Mouse (Mus musculus) forebrain, embryonic 15.5 days (tissue): ENCODE results near the gene Lhfpl2. TPM values are rescaled to one million over a fixed set of nuclear protein-coding genes. Genes with fewer than 3 reads are reported as not detected.

ENCODE experiments used
- ATAC-seq: fragments of 200-750 bp; cut with Nextera tagmentation; replicated peaks from 2 replicates; pipeline ENCODE4 v1.8.0; 2017; ENCODE audit warnings: mild to moderate bottlenecking, moderate TSS enrichment, moderate library complexity
- H3K27ac ChIP-seq: fragments of 300-500 bp; sonication (generic); replicated peaks from 2 replicates; pipeline ENCODE4 v1.5.1; 2015; ENCODE audit warnings: mild to moderate bottlenecking, inconsistent platforms
- H3K27me3 ChIP-seq: fragments of 300-500 bp; sonication (generic); 2 replicates; pipeline ENCODE4 v1.6.1; 2015; ENCODE audit warnings: inconsistent platforms
- H3K36me3 ChIP-seq: fragments of 300-500 bp; sonication (generic); 2 replicates; pipeline ENCODE4 v1.6.1; 2015; ENCODE audit warnings: mild to moderate bottlenecking, inconsistent platforms
- H3K4me1 ChIP-seq: fragments of 300-500 bp; sonication (generic); 2 replicates; pipeline ENCODE4 v1.6.1; 2015; ENCODE audit warnings: inconsistent platforms
- H3K4me2 ChIP-seq: fragments of 300-500 bp; sonication (generic); replicated peaks from 2 replicates; pipeline ENCODE4 v1.6.1; 2015; ENCODE audit warnings: mild to moderate bottlenecking, inconsistent platforms
- H3K4me3 ChIP-seq: fragments of 300-500 bp; sonication (generic); 2 replicates; pipeline ENCODE4 v1.5.1; 2015; ENCODE audit warnings: mild to moderate bottlenecking, inconsistent platforms
- H3K9ac ChIP-seq: fragments of 300-500 bp; sonication (generic); replicated peaks from 2 replicates; pipeline ENCODE4 v1.6.1; 2015; ENCODE audit warnings: mild to moderate bottlenecking, inconsistent platforms
- H3K9me3 ChIP-seq: fragments of 300-500 bp; sonication (generic); 2 replicates; pipeline ENCODE4 v1.6.1; 2016; ENCODE audit warnings: inconsistent platforms
- WGBS: fragments of 180-500 bp; shearing (Covaris S2); methylation state at CpG from one replicate; pipeline ENCODE4 v1.1.7; 2015; ENCODE audit warnings: mixed read lengths; 5-methylcytosine and 5-hydroxymethylcytosine counted together
- polyA plus RNA-seq: library from polyadenylated mRNA; unstranded; fragments of >200 nt; fragmentation: Nextera tagmentation; extraction: Ambion mirVana; gene quantifications from 2 replicates; pipeline ENCODE4 v1.2.1, GENCODE M21; 2015

The Lhfpl2 gene
- polyA plus RNA-seq, 1 experiment from 2014 or later, result 14.7 TPM

- H3K4me3 ChIP-seq, result no peak overlapping the region
- H3K9ac ChIP-seq, result no peak overlapping the region
- no peak for ATAC-seq
- no peaks in the 10 kb centered on the region for H3K27me3 ChIP-seq
- WGBS, result 92% methylated on average over 14 of the region's 14 CpGs
- 0 out of 2 replicates have a peak, but pooled peaks cover 7% of the 10 kb centered on the region for H3K36me3 ChIP-seq
- H3K4me1 ChIP-seq, result no peaks in the 10 kb centered on the region
- no peak overlapping the region for H3K27ac ChIP-seq
- H3K9me3 ChIP-seq, result no peaks in the 10 kb centered on the region
- H3K4me2 ChIP-seq, result no peak overlapping the region
These were observed 174.3 kb downstream of the Lhfpl2 start for GRCm38 (mm10) chr13:94231871-94232270.

DNA sequence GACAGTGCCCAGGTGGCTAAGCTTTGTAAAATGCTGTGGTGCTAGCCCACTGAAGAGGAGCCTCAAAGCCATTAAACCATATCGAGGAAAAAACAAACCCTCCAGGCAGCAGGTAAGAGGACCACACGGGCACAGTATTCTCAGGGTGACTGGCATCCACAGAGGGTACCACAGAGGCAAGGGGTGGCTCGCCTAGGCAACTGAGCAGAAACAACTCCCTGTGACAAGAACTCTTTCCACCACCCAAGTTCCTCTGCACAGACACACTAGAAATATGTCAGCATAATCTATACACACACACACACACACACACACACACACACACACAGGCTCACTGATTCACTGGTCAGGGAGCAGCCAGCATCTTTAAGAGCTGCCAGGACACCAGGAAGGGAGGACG is 181.9 kb downstream of the Lhfpl2 start:
- Histone ChIP-seq H3K36me3 (no peaks in the 10 kb centered on the region), H3K4me3 (no peak overlapping the region), H3K27ac (no peak overlapping the region), H3K4me2 (no peak overlapping the region), H3K27me3 (no peaks in the 10 kb centered on the region), H3K4me1 (0 out of 2 replicates have a peak, but pooled peaks cover 3% of the 10 kb centered on the region), H3K9me3 (no peaks in the 10 kb centered on the region), H3K9ac (no peak overlapping the region)
- WGBS, result 47% methylated on average over 4 of the region's 4 CpGs
- no peak for ATAC-seq

- no peak for ATAC-seq
- H3K4me2 ChIP-seq, result no peak overlapping the region
- H3K4me3 ChIP-seq, result no peak overlapping the region
- 80% methylated on average over 6 of the region's 6 CpGs for WGBS
- no peak overlapping the region for H3K9ac ChIP-seq
- no peaks in the 10 kb centered on the region for H3K36me3 ChIP-seq
- H3K27ac ChIP-seq, result no peak overlapping the region
- no peaks in the 10 kb centered on the region for H3K27me3 ChIP-seq
- H3K9me3 ChIP-seq, result no peaks in the 10 kb centered on the region
- H3K4me1 ChIP-seq, result 0 out of 2 replicates have a peak, but pooled peaks cover 3% of the 10 kb centered on the region
These were observed 182.5 kb downstream of the Lhfpl2 start for GRCm38 (mm10) chr13:94240111-94240510.

DNA sequence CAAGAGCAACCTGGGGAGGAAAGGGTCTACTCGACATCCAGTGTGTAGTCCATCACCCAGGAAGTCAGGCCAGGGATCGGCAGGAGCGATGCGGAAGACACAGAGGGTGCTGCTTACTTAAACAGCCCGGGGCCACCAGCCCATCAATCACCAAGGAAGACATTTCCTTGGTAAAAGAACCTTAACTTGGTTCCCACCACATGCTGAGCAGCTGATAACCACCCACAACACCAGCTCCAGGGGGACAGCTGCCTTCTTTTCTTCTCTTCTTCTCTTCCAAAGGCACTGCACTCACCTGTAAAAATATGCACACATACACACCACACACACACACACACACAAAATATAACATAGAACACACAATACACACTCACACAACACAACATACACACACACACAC is 183.3 kb downstream of the Lhfpl2 start:
- Histone ChIP-seq H3K4me1 (0 out of 2 replicates have a peak, but pooled peaks cover 3% of the 10 kb centered on the region), H3K9me3 (no peaks in the 10 kb centered on the region), H3K4me3 (no peak overlapping the region), H3K36me3 (no peaks in the 10 kb centered on the region), H3K4me2 (no peak overlapping the region), H3K27ac (no peak overlapping the region), H3K27me3 (no peaks in the 10 kb centered on the region), H3K9ac (no peak overlapping the region)
- ATAC-seq, result no peak
- WGBS, result 79% methylated on average over 5 of the region's 5 CpGs

GRCm38 (mm10) chr13:94241892-94242524 is 184.4 kb downstream of the Lhfpl2 start:
- ATAC-seq, result no peak
- H3K4me1 ChIP-seq, result 0 out of 2 replicates have a peak, but pooled peaks cover 3% of the 10 kb centered on the region
- no peaks in the 10 kb centered on the region for H3K27me3 ChIP-seq
- no peak overlapping the region for H3K27ac ChIP-seq
- no peak overlapping the region for H3K4me2 ChIP-seq
- H3K36me3 ChIP-seq, result no peaks in the 10 kb centered on the region
- no peak overlapping the region for H3K4me3 ChIP-seq
- H3K9me3 ChIP-seq, result no peaks in the 10 kb centered on the region
- WGBS, result 35% methylated on average over 4 of the region's 4 CpGs
- no peak overlapping the region for H3K9ac ChIP-seq

GRCm38 (mm10) chr13:94242897-94243296 is 185.3 kb downstream of the Lhfpl2 start:
- no peak overlapping the region for H3K4me3 ChIP-seq
- no peak overlapping the region for H3K9ac ChIP-seq
- H3K27ac ChIP-seq, result no peak overlapping the region
- no peak for ATAC-seq
- H3K9me3 ChIP-seq, result no peaks in the 10 kb centered on the region
- no peaks in the 10 kb centered on the region for H3K27me3 ChIP-seq
- no peaks in the 10 kb centered on the region for H3K36me3 ChIP-seq
- 61% methylated on average over 2 of the region's 2 CpGs for WGBS
- H3K4me2 ChIP-seq, result no peak overlapping the region
- 0 out of 2 replicates have a peak, but pooled peaks cover 3% of the 10 kb centered on the region for H3K4me1 ChIP-seq

Other genes with a start within 250 kb of the Lhfpl2 start
- gene Scamp1, start 228.1 kb downstream of the Lhfpl2 start, polyA plus RNA-seq, result 103 and 111 TPM in 2 replicates